Mouse (Mus musculus): ENCODE measurements around the gene Fbxl13.

The Fbxl13 gene

GRCm38 (mm10) chr5:21479746-21480145 lies 165.7 kb downstream of the Fbxl13 start:
- no peak for DNase-seq

DNA sequence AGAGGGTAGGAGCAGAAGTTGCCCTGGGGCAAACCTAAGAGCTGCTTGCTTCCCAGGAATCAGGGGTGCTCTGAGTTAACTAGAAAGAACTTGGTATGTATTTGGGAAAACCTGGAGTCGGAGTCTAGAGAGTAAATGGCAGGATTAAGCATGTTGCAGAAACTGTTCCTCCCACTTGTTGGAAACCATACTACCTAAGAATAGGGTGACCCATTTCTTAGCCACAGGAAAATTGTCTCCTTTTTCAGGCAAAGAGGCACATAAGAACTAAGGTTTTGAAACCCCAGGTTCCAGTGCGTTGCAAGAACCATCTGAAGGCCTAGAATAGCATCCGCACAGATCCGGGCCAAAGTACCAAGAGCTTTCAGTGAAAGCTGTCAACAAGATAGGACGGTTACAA lies 167.0 kb downstream of the Fbxl13 start:
- no peak for DNase-seq

DNA sequence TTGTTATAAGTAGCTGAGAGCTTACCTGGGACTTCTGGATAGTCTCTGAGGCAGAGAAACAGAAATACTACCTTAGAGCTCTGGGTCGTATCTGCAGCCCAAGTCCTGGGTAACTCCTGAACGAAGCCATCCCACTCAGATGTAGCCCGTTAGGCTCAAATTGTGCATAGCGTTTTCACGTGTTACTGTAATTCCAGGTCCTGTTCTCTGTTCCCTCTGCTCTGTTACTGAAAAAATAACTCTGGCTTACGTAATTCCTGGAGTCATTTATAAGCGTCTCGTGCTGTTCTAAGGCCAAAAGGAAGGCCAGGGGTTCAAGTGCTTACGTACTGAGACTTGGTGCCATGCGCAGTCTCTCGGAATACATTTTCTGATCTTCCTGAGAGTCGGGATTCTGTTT lies 177.3 kb downstream of the Fbxl13 start:
- no peak for DNase-seq

DNA sequence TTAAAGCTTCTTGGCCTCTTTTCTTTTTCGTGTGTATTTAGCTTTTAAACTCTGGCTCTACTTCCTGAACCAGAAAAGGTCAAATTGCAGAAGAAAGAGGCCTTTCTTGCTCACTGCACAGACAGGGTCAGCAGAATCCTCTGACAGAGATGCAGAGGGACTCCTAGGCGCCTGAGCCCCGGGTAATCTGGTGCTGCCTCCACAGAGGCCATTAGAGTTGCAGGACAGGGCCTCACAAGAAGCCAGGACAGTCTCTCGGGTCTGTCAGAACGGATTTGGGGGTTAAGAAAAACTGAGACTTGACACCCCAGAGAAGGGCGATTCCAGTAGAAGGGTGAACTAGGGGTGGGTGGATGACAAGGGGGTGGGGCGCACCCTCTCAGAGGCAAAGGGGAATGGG lies 178.0 kb downstream of the Fbxl13 start:
- DNase-seq, result no peak

DNA sequence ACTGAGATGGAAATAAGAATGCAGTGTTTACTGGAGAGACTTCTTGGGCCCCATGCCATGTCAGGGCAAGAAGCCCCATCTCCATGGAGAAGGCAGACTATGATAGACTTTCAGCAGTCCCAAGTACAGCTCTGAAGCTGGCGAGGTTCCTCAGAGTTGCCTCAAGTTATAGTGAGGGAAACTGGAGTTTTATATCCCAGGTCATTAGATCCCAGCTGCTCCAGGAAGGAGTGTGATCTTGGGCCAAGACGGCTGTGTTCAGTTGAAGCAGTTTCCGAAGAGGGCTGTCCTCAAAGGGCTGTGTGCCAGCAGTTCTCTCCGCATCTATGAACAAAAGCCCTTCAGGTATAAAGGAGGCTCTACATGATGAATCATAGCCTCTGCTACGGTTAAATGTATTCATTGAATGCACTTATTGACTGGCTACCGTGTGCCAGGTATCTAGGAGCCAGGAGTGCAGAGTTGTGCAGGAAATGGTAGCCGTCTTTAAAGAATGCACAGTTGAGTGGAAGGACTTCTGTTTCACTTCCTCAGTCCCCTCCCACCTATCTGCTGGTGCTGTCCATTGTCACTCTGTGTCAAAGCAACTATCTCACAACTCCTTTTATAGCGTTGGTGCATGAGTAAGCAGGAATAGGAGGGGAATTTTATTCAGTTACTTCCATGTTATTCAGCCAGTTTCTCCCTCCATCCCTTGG lies 204.5 kb downstream of the Fbxl13 start:
- no peak for DNase-seq

- no peak for DNase-seq
These were observed 205.9 kb downstream of the Fbxl13 start for GRCm38 (mm10) chr5:21439446-21440110.

GRCm38 (mm10) chr5:21438428-21438827 lies 207.0 kb downstream of the Fbxl13 start:
- no peak for DNase-seq

- DNase-seq, result no peak
These were observed 208.9 kb downstream of the Fbxl13 start for GRCm38 (mm10) chr5:21436471-21436975.

- no peak for DNase-seq
These were observed 211.1 kb downstream of the Fbxl13 start for GRCm38 (mm10) chr5:21434148-21434929.
